ENCODE assay signal across 20 mouse cellular contexts in genomic region chr13:35652851-35653250, GRCm38 (mm10). TPM values are rescaled to one million over a fixed set of nuclear protein-coding genes. Genes with fewer than 3 reads are reported as not detected.
DNase-seq lines count a peak whose midpoint lies in the region; ATAC-seq lines count a peak whose summit lies in the region.
"Had no signal": no experiment of that assay in that cellular context is flagged by ENCODE, and none has a peak within 500 bp of the region (broad histone marks: within the 10 kb centered on the region; RNA-seq: fewer than 3 reads in every experiment).

No protein-coding gene starts in this region.

- DNase-seq in embryonic facial prominence, embryonic 10.5 days (ENCODE audit: low spot score), result no peak
- DNase-seq in left cerebral cortex, postnatal 4 days, result peak; percentile 19
- no peak for DNase-seq in left cerebral cortex, postnatal 14 days (ENCODE audit: low spot score in 2 of 2)
- DNase-seq in cerebellum, adult 18-20 months, result peak; percentile 36 to 48
- peak; percentile 37 to 58 for DNase-seq in cerebellum, postnatal 36 days
- DNase-seq in yolk sac, embryonic 10.5 days (ENCODE audit: low spot score), result no peak
- no peak for DNase-seq in thymus, postnatal 4 days
- DNase-seq: gastrocnemius, postnatal 25 days; kidney, adult 8-10 months; kidney, postnatal 36 days had no signal

- no peak overlapping the region for H3K27ac ChIP-seq in embryonic facial prominence, embryonic 15.5 days (replicated peaks)
- no peak overlapping the region for H3K27ac ChIP-seq in embryonic facial prominence, embryonic 10.5 days (replicated peaks)
- H3K27ac ChIP-seq: embryonic facial prominence, embryonic 12.5 days; forebrain, embryonic 10.5 days; heart, embryonic 15.5 days; hindbrain, embryonic 10.5 days; limb, embryonic 12.5 days; liver, embryonic 15.5 days; midbrain, embryonic 15.5 days had no signal

- 72% methylated on average over 4 of the region's 4 CpGs for WGBS in embryonic facial prominence, embryonic 15.5 days
- 86% methylated on average over 4 of the region's 4 CpGs for WGBS in embryonic facial prominence, embryonic 10.5 days

- H3K36me3 ChIP-seq in embryonic facial prominence, embryonic 15.5 days, result no peaks in the 10 kb centered on the region
- no peaks in the 10 kb centered on the region for H3K36me3 ChIP-seq in embryonic facial prominence, embryonic 10.5 days (replicated peaks)
- H3K36me3 ChIP-seq: embryonic facial prominence, embryonic 12.5 days; forebrain, embryonic 10.5 days; heart, embryonic 15.5 days; hindbrain, embryonic 10.5 days; limb, embryonic 12.5 days; liver, embryonic 15.5 days; midbrain, embryonic 15.5 days had no signal

- ATAC-seq in embryonic facial prominence, embryonic 15.5 days (ENCODE audit: insufficient number of reproducible peaks, low FRiP score, low TSS enrichment, low read depth), result peak; percentile 34; the same call in 1 of the 2 replicates
- ATAC-seq: inflammation-experienced regulatory T-cells, adult 6 months; lung, postnatal 0 days; midbrain, embryonic 15.5 days had no signal

- H3K27me3 ChIP-seq in embryonic facial prominence, embryonic 15.5 days, result no peaks in the 10 kb centered on the region
- H3K27me3 ChIP-seq in embryonic facial prominence, embryonic 10.5 days (replicated peaks; ENCODE audit: low read depth, poor library complexity, severe bottlenecking), result no peaks in the 10 kb centered on the region
- H3K27me3 ChIP-seq: embryonic facial prominence, embryonic 12.5 days; heart, embryonic 15.5 days; limb, embryonic 12.5 days; liver, embryonic 15.5 days; midbrain, embryonic 15.5 days had no signal

- H3K4me3 ChIP-seq in embryonic facial prominence, embryonic 15.5 days (replicated peaks), result no peak overlapping the region
- no peak overlapping the region for H3K4me3 ChIP-seq in embryonic facial prominence, embryonic 10.5 days
- H3K4me3 ChIP-seq: embryonic facial prominence, embryonic 12.5 days; forebrain, embryonic 10.5 days; heart, embryonic 15.5 days; hindbrain, embryonic 10.5 days; limb, embryonic 12.5 days; liver, embryonic 15.5 days; midbrain, embryonic 15.5 days had no signal

- no peaks in the 10 kb centered on the region for H3K9me3 ChIP-seq in embryonic facial prominence, embryonic 15.5 days (replicated peaks)
- H3K9me3 ChIP-seq in embryonic facial prominence, embryonic 10.5 days, result no peaks in the 10 kb centered on the region
- H3K9me3 ChIP-seq: embryonic facial prominence, embryonic 12.5 days; forebrain, embryonic 10.5 days; heart, embryonic 15.5 days; hindbrain, embryonic 10.5 days; limb, embryonic 12.5 days; liver, embryonic 15.5 days; midbrain, embryonic 15.5 days had no signal

- no peak overlapping the region for H3K4me2 ChIP-seq in embryonic facial prominence, embryonic 15.5 days (replicated peaks)
- H3K4me2 ChIP-seq: embryonic facial prominence, embryonic 12.5 days; heart, embryonic 15.5 days; limb, embryonic 12.5 days; liver, embryonic 15.5 days; midbrain, embryonic 15.5 days had no signal

- intact Hi-C loops in left cerebral cortex, postnatal 4 days (cut with DNase I), result no loop called here
- intact Hi-C loops in left cerebral cortex, postnatal 14 days (cut with DNase I), result no loop called here

- no peak overlapping the region for H3K9ac ChIP-seq in embryonic facial prominence, embryonic 15.5 days
- H3K9ac ChIP-seq: embryonic facial prominence, embryonic 12.5 days; heart, embryonic 15.5 days; limb, embryonic 12.5 days; liver, embryonic 15.5 days; midbrain, embryonic 15.5 days had no signal

- H3K4me1 ChIP-seq in embryonic facial prominence, embryonic 15.5 days, result no peaks in the 10 kb centered on the region
- H3K4me1 ChIP-seq in embryonic facial prominence, embryonic 10.5 days, result no peaks in the 10 kb centered on the region
- H3K4me1 ChIP-seq: embryonic facial prominence, embryonic 12.5 days; forebrain, embryonic 10.5 days; heart, embryonic 15.5 days; hindbrain, embryonic 10.5 days; limb, embryonic 12.5 days; liver, embryonic 15.5 days; midbrain, embryonic 15.5 days had no signal

RNA-seq across cellular contexts. Expression of gene Cdyl, which starts 6.8 kb away (rescaled TPM):
- 13.5 and 15.9 TPM in 2 replicates for polyA plus RNA-seq in embryonic facial prominence, embryonic 15.5 days (2015; fragmentation: Nextera tagmentation; extraction: Ambion mirVana)
- 11.8 and 13.0 TPM in 2 replicates for polyA plus RNA-seq in embryonic facial prominence, embryonic 10.5 days (2016; fragmentation: Nextera tagmentation; extraction: Ambion mirVana)
- total RNA-seq in left cerebral cortex, postnatal 4 days (2021), result 1 to 10 TPM; 8.1 to 8.2 TPM
- total RNA-seq in left cerebral cortex, postnatal 14 days (2021), result 10 to 100 TPM; 15.0 to 18.4 TPM

Comparison
In these comparisons a context has a peak if more than half of its experiments do, and no peak if none do; other contexts are left out.
1. DNase-seq: peak in left cerebral cortex, postnatal 4 days (single experiment), cerebellum, adult 18-20 months (2 of 2) and cerebellum, postnatal 36 days (2 of 2); none in embryonic facial prominence, embryonic 10.5 days (single experiment), left cerebral cortex, postnatal 14 days (0 of 2), yolk sac, embryonic 10.5 days (single experiment) and thymus, postnatal 4 days (single experiment).